Mouse (Mus musculus) testis, postnatal 10 days (tissue): ENCODE results near the gene Cacna2d1.

Source experiments
- DNase-seq: peaks from one replicate; pipeline ENCODE4 v3.0.0; 2021; ENCODE audit warnings: low spot score

Cacna2d1 gene

GRCm38 (mm10) chr5:16062773-16063172 is 128.3 kb downstream of the Cacna2d1 start:
- no peak for DNase-seq

- no peak for DNase-seq
Observed at GRCm38 (mm10) chr5:16063273-16063672, 128.8 kb downstream of the Cacna2d1 start.

GRCm38 (mm10) chr5:16063949-16064348 is 129.5 kb downstream of the Cacna2d1 start:
- DNase-seq = no peak

GRCm38 (mm10) chr5:16065816-16066215 is 131.3 kb downstream of the Cacna2d1 start:
- no peak for DNase-seq

- no peak for DNase-seq
Observed at GRCm38 (mm10) chr5:16082253-16082652, 147.8 kb downstream of the Cacna2d1 start.

DNA sequence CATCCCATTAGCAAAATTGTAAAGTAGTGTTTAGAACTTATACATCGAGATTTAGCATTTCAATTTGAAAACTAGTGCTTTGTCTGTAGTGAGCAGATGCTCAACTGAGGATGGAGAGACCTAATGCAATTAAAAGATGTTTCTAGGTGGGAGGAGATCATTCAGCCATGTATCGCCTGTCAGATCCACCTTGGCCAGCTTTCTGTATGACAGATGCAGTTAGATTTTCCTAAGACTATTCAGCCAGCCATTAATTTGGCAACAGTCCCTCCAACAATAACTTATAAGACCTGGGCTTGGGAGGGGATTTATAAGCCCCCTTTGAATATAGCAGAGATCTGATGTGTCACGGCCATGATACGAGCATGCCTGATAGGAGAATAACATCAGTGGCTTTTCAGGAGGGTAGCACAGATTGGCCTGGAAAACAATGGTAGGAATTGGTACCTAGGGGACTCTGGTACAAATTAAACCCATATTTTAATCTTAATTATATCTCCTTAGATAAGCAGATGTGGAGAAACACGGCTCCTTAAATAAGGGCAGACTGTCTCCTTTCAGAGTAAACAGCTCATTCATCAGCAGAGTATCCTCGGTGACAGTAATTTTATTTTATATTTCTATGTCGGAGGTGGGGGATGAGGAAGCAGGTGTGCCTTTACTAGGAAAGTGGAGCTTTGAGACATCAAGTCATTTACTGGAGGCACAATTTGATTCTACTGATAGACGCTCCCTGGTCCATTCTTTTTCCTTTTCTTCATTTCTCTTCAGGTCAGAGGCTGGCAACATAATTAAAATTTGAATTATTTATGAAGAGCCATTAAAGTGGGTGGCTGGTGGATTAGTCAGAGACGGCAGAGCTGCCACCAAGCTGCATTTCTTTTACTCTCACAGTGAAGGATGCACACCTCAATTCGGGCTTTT is 152.8 kb downstream of the Cacna2d1 start:
- no peak for DNase-seq

DNA sequence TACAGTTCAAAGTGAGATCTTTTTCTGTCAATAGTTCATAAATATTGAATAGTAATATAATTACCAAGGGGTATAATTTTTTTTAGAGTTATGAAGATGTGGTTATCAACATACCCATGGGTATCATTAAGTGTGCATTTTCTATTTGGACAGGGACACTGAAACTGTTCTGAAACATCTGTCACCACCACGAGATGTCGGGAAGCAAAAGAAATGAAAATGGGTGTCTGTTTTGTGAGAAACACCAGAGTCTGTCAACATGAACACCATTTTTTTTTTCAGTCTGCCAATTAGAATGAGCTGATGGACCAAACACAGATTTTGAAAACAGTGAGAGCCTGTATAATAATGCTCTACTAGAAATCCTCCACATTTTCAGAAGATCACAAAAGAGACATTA is 153.5 kb downstream of the Cacna2d1 start:
- no peak for DNase-seq

GRCm38 (mm10) chr5:16092540-16092939 is 158.0 kb downstream of the Cacna2d1 start:
- no peak for DNase-seq

GRCm38 (mm10) chr5:16093071-16093693 is 158.7 kb downstream of the Cacna2d1 start:
- DNase-seq = peak; percentile 41

- no peak for DNase-seq
Observed at GRCm38 (mm10) chr5:16095345-16095744, 160.9 kb downstream of the Cacna2d1 start.

DNA sequence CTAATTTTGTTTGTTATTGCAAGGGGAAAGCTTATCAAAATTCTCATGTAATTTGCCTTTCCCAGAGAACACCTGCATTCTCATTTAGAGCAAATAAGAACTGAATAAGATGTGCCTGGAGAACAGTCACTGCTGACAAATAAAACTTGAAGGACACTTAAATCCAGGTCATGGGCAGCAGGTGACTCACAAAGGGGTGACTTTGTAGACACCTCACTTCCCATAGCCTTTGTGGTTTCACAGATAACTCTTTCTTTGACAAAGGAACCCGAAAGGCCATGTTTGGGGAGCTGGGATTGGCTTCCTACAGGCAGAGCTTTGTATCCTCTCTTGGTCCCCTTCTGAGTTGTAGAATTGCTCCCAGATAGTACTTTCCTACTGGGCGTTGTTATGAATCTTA is 164.3 kb downstream of the Cacna2d1 start:
- no peak for DNase-seq

DNA sequence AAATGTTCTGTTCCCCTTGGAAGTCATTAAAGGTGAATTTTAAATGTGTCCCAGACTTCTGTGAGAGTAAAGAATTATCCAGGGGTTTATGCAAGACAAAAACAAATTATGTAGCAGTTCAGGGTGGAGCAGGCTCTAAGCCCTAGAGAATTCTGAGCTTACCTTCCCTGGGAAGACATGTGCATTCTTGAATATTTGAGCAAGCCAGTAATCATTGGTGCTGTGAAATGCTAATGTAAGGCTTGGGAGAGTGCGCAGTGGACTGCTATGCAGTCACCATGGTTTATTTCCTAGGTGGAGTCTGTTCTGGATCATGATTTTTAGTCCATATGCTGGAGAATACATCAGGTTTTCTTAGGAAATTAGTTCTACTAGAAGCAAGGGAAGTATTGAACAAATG is 167.3 kb downstream of the Cacna2d1 start:
- DNase-seq = no peak

- no peak for DNase-seq
Observed at GRCm38 (mm10) chr5:16105701-16106100, 171.2 kb downstream of the Cacna2d1 start.

DNA sequence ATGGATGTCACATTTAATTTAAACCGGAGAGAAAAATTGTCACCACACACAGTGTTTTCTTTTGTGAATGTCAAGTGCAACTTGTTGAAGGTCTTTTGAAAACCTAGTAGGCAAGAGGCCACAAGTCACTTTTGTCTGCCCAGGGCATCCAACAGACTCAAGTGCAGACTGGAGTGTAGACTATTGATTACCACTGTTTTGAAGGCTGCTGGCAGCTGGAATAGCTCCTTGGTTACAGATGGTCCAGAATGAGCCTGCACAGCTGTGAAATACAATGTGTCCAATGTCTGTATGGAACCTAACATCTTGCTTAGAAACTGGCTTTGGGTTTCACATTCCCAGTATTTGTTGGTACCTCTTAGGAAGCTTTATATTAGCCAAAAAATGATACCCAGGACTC is 176.2 kb downstream of the Cacna2d1 start:
- no peak for DNase-seq

DNA sequence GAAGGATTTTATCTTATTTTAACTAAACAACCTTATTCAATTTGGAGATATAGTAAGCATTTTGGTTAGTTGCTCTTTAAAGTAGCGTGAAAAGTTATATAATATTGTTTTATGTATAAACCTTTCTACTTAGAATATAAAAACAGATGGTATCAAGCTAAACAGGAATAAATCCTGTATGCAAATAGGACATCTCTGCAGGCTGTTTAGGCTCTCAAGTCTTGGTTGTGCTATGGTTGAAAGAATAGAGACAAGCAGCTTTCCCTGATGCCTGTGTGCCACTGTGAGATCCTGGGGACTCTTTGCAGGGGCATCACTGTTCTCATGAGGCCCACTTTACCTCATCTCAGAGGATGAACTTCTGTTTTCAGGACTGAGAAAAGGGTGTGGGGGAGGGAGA is 179.4 kb downstream of the Cacna2d1 start:
- no peak for DNase-seq

DNA sequence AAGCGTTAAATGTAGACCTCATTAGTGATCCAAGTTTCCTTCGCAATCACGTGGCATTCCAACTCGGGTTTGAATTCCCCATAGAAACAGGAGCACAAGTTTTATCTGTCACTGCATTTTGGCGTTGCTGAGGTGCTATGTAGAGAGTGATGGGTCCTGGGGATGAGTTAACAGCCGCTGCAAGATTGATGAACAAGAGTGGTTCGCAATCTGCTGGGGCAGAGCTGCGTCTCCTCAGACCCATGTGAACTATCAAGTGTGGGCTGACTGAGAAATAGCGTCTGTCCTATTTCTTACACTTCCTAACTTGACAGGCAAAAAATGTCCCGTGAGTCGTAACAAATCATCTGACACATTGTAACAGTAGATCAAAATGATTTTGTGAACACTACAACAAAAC is 186.8 kb downstream of the Cacna2d1 start:
- no peak for DNase-seq

DNA sequence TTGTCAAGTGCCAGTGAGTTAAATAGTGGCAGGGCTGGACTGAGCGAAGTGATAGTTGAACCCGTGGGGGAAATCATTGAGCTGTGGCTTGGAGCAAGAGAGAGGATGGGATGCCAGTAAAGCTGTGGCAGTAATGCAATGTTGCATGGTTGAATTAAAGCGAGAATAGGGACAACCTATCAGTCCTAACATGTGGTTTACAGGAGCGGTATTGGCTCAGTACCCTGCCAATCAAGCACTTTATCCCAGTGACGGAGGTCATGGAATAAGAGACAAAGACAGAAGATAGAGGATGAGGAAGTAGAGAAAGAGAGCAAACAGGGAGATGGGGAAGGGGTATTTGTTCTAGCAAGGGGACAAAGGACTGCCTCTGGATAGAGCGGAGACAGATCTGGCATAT is 187.6 kb downstream of the Cacna2d1 start:
- DNase-seq = no peak

DNA sequence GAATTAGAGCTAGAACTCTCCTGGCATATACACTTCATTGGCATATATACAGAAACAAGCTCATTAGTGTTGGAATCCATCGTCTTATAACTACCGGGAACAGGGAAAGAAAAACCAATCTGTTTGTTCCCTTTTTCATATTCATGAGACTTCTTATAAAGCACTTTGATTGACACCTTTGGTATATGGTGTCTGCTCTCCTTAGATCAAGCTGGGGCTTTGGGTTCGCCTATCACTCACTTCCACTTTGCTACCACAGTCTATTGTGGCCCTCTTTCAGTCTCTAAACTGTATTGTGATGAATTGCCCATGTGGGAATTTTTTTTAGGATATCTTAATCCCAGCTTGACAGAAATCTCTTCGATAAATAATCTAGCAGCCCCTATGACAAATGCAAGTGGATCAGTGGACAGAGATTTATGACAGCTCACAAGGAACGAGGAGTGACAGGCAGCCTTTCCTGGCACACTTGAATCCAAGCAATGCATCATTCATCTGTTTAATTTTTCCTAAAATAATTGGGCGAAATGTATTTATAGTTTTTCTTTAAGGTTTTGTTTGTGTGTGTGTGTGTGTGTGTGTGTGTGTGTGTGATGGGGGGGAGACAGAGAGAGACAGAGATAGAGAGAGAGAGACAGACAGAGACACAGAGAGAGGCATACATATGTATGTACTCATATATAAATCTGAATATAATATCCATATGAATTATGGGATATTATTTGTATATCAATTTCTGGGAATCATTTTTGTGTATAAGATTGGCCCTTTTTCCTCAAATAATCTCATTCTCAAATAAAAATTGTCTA is 200.0 kb downstream of the Cacna2d1 start:
- no peak for DNase-seq

- no peak for DNase-seq
Observed at GRCm38 (mm10) chr5:16135986-16136385, 201.5 kb downstream of the Cacna2d1 start.

- DNase-seq = no peak
Observed at GRCm38 (mm10) chr5:16136839-16137238, 202.3 kb downstream of the Cacna2d1 start.

GRCm38 (mm10) chr5:16146602-16147001 is 212.1 kb downstream of the Cacna2d1 start:
- DNase-seq = no peak
